Mouse (Mus musculus): ENCODE measurements around the gene Elf2.

GRCm38 (mm10) chr3:51322326-51322725 is 18.1 kb downstream of the Elf2 start:
- TF ChIP-seq CTCF (IDR thresholded peaks at IDR 0.05; ENCODE audit: low read depth): no peak
- TF ChIP-seq EP300 (IDR thresholded peaks at IDR 0.05; ENCODE audit: low read depth): no peak
